Mouse (Mus musculus): ENCODE measurements around the gene Cox6b2.

GRCm38 (mm10) chr7:4746326-4746980 lies 6.4 kb downstream of the Cox6b2 start:
- TF ChIP-seq POLR2A (IDR thresholded peaks at IDR 0.05; ENCODE audit: borderline replicate concordance, extremely low read depth, insufficient read depth, insufficient read length, poor library complexity, severe bottlenecking) (no peak), CTCF (IDR thresholded peaks at IDR 0.05; ENCODE audit: borderline replicate concordance, extremely low read depth, insufficient read depth, insufficient read length) (no peak)

All from brain, embryonic 14.5 days (tissue).